Mouse (Mus musculus) ES-E14 (cell line): Measurements from ENCODE around the gene Atp1a4.

Experiments
- CHD2 ChIP-seq: IDR thresholded peaks from 2 replicates; pipeline ENCODE4 v1.6.1; 2014; ENCODE audit warnings: mild to moderate bottlenecking, low read depth, low read length, inconsistent platforms
- HCFC1 ChIP-seq: IDR thresholded peaks from 2 replicates; pipeline ENCODE4 v1.6.1; 2012; ENCODE audit warnings: low read length, inconsistent platforms, borderline replicate concordance; ENCODE audit not compliant: insufficient read depth
- ZC3H11A ChIP-seq: IDR thresholded peaks from 2 replicates; pipeline ENCODE4 v1.6.1; 2012; ENCODE audit warnings: low read depth, mild to moderate bottlenecking, inconsistent platforms, low read length, borderline replicate concordance

GRCm38 (mm10) chr1:172229215-172229614 is 29.0 kb downstream of the Atp1a4 start:
- no peak for TF ChIP-seq CHD2
- no peak for TF ChIP-seq HCFC1
- TF ChIP-seq ZC3H11A, result no peak
